Mouse (Mus musculus): ENCODE data around the gene Kif3c. TPM values are rescaled to one million over a fixed set of nuclear protein-coding genes. Genes with fewer than 3 reads are reported as not detected.

Kif3c gene
- 1 to 10 TPM; 2.1 TPM for total RNA-seq (2023)

DNA sequence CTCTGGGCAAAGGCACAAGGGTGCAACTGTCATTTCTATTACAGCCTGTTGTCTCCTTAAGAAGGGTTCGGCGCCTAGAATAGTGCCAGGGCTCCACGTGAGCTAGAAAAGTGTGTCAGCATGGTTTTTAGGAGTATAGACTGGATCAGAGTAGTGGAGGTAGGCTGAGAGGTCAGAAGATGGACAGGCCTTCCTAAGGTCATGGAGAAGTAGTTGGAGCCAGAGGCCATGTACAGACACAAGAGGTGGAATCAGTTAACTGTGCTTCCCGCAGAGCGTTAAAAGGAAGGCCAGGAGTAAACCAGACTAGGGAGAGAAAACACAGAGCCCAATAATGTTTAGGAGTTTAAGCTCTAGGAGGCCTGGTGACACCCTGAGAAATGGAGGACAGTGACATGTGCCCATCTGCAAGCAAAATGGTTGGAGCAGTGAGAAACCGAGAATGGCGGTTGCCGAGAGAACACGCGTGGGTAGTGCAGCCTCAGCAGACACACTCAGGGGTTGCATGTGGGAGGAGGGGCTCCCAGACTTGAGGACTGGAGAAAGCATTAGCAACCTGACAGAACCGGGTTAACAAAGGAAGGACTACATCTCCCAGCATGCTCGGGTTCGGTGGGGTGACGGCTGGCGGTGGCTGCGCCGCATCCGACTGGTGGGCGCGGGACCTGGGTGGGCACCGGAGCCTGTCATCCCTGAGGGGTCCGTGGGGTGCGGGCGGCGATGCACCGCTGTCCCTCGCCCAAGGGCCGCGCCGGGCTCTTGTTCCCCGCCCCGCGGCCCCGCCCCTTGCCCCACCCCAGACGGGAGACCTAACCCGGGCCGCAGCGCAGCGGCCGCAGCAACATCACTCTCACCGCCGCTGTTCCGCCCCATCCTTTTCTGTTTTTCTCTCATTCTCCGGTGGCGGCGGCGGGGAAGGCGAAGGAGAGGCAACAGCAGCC, at the start of gene Kif3c:
Gene Kif3c (plus strand): TSS at position 625 of the 941 bp plus-strand sequence.

DNA sequence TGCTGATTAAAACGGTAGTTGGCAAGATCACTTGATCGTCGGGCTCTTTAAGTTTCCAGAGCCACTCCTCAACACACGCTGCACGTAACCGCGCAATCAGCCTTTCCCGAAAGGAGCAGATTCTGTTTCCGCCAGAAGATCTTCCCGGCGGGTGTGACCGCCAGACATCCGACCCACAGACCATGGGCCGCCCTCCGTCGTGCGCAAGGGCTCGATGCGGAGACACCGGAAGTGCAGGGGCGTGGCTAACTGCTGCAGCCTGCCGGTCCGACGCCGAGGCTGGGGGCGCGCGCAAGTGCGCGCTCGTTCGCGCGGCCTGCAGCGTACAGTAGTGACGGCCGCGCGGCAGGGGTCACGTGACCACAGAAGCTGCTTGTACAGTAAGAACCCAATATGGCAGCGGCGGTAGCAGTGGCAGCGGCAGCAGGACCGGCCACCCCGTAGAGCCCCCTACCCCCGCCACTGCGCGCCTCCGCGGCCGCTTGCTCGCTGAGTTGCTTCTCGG, 61.6 kb downstream of the Kif3c start, which contains the start of gene Asxl2:
Gene Asxl2 (plus strand): TSS at position 328 of the 505 bp plus-strand sequence.

Other genes starting within 250 kb of the Kif3c start
- gene Rab10, start 55.2 kb upstream of the Kif3c start, total RNA-seq (2023), result 10 to 100 TPM; 40.7 to 40.8 TPM
- 10 to 100 TPM; 35.2 to 36.0 TPM for gene Asxl2, start 61.7 kb downstream of the Kif3c start, total RNA-seq (2023)
- 10 to 100 TPM; 10.3 to 14.3 TPM for gene Dtnb, start 207.2 kb downstream of the Kif3c start, total RNA-seq (2023)